Mouse (Mus musculus): ENCODE data around the gene Olfr1229.

Olfr1229 gene

GRCm38 (mm10) chr2:89287914-89288313 is at the start of gene Olfr1229:
TSS of gene Olfr1229 (minus strand) at chr2:89288014.
- no peak for DNase-seq (ENCODE audit: low read depth)

- no peak for DNase-seq (ENCODE audit: low read depth)
Measured at GRCm38 (mm10) chr2:89329575-89329974, 41.8 kb upstream of the Olfr1229 start, which contains the start of gene Olfr1232. TSS of gene Olfr1232 (minus strand) at chr2:89329675.

GRCm38 (mm10) chr2:89306974-89307373 is 19.2 kb upstream of the Olfr1229 start, which contains the start of gene Olfr1231:
TSS of gene Olfr1231 (minus strand) at chr2:89307074.
- DNase-seq (ENCODE audit: low read depth), result no peak

GRCm38 (mm10) chr2:89297168-89297567 is 9.4 kb upstream of the Olfr1229 start, which contains the start of gene Olfr1230:
TSS of gene Olfr1230 (minus strand) at chr2:89297268.
- DNase-seq (ENCODE audit: low read depth), result no peak

GRCm38 (mm10) chr2:89253962-89254361 is 33.9 kb downstream of the Olfr1229 start, which contains the start of gene Olfr1228:
TSS of gene Olfr1228 (minus strand) at chr2:89254062.
- no peak for DNase-seq (ENCODE audit: low read depth)
